Mouse (Mus musculus): ENCODE data around the gene Gm11361.

Gene Gm11361

DNA sequence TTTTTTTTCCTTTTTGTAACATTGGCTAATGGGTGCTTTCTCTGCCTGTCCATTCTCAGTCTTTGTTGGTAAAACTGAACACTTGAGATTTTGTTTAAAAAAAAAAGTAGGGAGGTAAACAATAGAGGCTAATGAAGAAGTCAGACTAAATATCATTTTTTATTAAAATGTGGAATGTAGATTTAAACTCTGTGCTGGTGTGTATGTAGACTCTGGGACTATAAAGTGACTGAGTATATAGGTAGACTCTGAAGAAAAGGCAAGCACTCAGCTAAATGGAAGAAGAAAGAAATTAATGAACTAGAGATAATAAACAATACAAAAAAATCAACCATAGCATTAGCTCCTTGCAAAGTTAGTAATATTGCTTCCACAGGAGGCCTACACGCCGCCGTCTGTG is at the start of gene Gm11361:
Gm11361 (plus strand) TSS at position 301 of the 400 bp plus-strand sequence.
- no peak for DNase-seq (ENCODE audit: low spot score in 2 of 2)

- DNase-seq (ENCODE audit: low spot score in 2 of 2), result no peak
Measured at GRCm38 (mm10) chr13:28264399-28264798, 7.1 kb downstream of the Gm11361 start.

DNA sequence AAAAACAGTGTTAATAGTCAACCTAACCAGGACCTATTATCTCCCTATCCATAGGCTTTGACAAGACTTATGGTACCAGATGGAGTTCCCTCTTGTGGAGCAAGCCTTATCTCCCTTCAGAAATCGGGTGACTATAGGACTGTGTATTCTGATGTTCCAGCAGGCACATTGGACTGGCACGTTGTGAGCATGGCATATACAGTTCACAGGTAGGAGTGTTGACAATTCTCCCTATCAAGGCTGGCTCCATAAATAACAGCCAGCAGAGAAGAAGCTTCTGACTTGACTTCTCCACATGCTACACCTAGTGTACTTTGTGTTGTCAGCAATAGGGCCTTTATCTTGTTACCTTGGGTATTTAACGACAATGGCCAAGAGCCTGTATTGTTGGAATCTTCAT is 30.0 kb downstream of the Gm11361 start:
- no peak for DNase-seq (ENCODE audit: low spot score in 2 of 2)

DNA sequence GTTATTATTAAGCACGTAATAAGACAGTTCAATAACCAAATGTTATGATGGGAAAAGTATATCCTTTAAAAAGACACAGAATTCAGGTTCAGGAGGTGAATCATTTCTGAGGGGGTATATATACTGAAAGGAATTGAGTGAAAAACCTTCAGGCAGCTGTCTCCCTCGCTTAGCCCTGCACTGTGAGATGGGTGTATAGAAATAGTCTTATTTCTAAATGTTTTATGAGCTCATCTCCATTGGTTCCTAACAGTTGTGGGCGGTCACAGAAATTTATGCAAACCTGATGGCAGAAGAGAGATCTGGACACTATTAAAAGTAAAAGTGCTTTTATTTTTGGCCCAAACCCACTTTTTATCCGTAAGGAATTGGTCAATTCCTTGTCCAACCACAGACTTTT is 36.9 kb downstream of the Gm11361 start:
- DNase-seq (ENCODE audit: low spot score in 2 of 2), result no peak

DNA sequence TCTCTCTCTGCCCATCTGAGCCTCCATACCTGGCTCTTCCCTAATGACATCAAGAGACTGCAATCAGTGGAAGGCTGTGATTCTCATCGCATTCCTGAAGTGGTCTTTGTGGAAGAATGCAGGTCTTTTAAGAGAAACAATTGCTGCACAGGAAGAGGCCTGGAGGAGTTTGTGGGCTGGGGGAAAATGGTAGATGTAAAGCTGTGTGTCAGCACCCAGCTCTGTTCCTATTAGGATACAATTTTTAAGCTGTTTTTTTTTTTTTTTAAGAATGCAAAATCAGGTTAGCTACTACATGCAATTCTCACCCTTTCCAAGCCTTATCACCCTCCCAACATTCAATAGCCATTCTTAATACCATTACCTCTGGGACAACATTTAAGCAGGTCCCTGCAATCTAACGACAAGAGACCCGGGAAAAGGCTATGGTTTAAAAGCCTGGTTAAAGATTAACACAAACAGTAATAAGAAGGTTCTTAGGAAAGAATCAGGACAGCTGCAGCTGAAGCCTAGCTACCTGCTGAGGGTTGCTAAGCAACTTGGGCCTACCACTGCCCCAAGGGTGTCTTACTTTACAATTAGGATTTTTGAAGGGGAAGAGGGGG is 37.5 kb downstream of the Gm11361 start:
- DNase-seq (ENCODE audit: low spot score in 2 of 2), result no peak

DNA sequence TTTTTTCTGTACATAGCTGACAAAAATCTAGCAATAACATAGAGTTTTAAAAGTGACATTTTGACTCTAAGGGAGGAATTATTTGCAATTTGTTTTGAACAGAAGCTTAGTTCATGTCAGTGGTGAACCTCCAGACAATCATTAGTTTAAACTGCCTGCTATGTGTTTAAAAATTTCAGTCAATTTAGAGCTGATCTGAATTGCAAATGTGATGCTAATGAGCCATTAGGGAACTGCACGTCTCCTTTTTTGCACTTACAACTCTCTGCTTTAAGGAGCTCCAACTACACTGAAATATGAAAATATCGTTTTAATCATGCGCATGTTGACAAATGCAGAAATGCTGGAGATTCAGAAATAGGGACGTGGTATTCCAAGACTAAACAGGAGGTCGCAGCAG is 38.2 kb downstream of the Gm11361 start:
- DNase-seq (ENCODE audit: low spot score in 2 of 2), result no peak

DNA sequence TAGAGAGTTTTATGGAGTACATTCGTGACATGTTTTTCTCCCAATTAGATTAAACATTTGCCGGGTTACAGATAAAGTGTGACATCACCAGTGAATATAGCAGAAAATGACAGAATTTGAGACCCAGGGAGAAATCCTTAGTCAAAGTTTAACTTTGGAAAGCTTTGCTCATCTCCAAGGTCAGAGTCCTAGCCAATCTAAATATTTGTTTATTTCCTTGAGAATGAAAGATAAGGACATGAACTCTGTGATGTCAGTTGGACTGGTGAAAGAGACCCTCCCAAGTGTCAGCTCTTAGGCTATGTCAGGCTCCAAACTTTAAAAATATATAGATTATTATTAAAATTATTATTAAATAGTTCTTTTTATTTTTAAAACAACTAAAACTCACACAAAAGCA is 39.8 kb downstream of the Gm11361 start:
- DNase-seq (ENCODE audit: low spot score in 2 of 2), result no peak

GRCm38 (mm10) chr13:28297577-28297976 is 40.2 kb downstream of the Gm11361 start:
- DNase-seq (ENCODE audit: low spot score in 2 of 2), result no peak
